Mouse (Mus musculus) hindbrain, embryonic 14.5 days (tissue): Measurements from ENCODE around the gene Olfr19. TPM values are rescaled to one million over a fixed set of nuclear protein-coding genes. Genes with fewer than 3 reads are reported as not detected.
"Not testable (repeated sequence)": the region's sequence is repeated elsewhere in the genome, so short reads cannot be mapped to it uniquely, and the experiment has no call there.

Source experiments
- ATAC-seq: fragments of 200-750 bp; cut with Nextera tagmentation; 2 replicates; pipeline ENCODE4 v1.8.0; 2017; ENCODE audit warnings: moderate number of reproducible peaks, mild to moderate bottlenecking, moderate TSS enrichment, moderate library complexity; ENCODE audit not compliant: low FRiP score
- DNase-seq: peaks from one replicate; pipeline ENCODE4 v3.0.0-alpha.2; 2015; ENCODE audit warnings: low spot score
- H3K27ac ChIP-seq: fragments of 300-500 bp; sonication (generic); 2 replicates; pipeline ENCODE4 v1.5.1; 2014; ENCODE audit warnings: mild to moderate bottlenecking, moderate library complexity
- H3K27me3 ChIP-seq: fragments of 300-500 bp; sonication (generic); 2 replicates; pipeline ENCODE4 v1.6.1; 2014; ENCODE audit warnings: mild to moderate bottlenecking, low read length, mixed read lengths; ENCODE audit not compliant: control insufficient read depth, insufficient read depth
- H3K36me3 ChIP-seq: fragments of 300-500 bp; sonication (generic); replicated peaks from 2 replicates; pipeline ENCODE4 v1.6.1; 2014; ENCODE audit not compliant: control insufficient read depth, insufficient read depth
- H3K4me1 ChIP-seq: fragments of 300-500 bp; sonication (generic); replicated peaks from 2 replicates; pipeline ENCODE4 v1.6.1; 2014; ENCODE audit warnings: antibody characterized with exemption, low read length, mixed read lengths; ENCODE audit not compliant: control insufficient read depth, insufficient read depth
- H3K4me2 ChIP-seq: fragments of 300-500 bp; sonication (generic); replicated peaks from 2 replicates; pipeline ENCODE4 v1.6.1; 2014; ENCODE audit warnings: mild to moderate bottlenecking, moderate library complexity
- H3K4me3 ChIP-seq: fragments of 300-500 bp; sonication (generic); replicated peaks from 2 replicates; pipeline ENCODE4 v1.5.1; 2014; ENCODE audit warnings: mild to moderate bottlenecking, low read length
- H3K9ac ChIP-seq: fragments of 300-500 bp; sonication (generic); 2 replicates; pipeline ENCODE4 v1.6.1; 2014
- H3K9me3 ChIP-seq: fragments of 300-500 bp; sonication (generic); 2 replicates; pipeline ENCODE4 v1.6.1; 2016; ENCODE audit warnings: low read length; ENCODE audit not compliant: control insufficient read depth
- WGBS: fragments of 180-500 bp; shearing (Covaris S2); extraction: QIAGEN DNeasy Blood & Tissue Kit; methylation state at CpG from one replicate; pipeline ENCODE4 v1.1.7; 2014; 5-methylcytosine and 5-hydroxymethylcytosine counted together
- polyA plus RNA-seq: library from polyadenylated mRNA; unstranded; fragments of >200 nt; fragmentation: Nextera tagmentation; extraction: Ambion mirVana; gene quantifications from 2 replicates; pipeline ENCODE4 v1.2.1, GENCODE M21; 2014

Gene Olfr19
- polyA plus RNA-seq: not detected in 2 replicates

DNA sequence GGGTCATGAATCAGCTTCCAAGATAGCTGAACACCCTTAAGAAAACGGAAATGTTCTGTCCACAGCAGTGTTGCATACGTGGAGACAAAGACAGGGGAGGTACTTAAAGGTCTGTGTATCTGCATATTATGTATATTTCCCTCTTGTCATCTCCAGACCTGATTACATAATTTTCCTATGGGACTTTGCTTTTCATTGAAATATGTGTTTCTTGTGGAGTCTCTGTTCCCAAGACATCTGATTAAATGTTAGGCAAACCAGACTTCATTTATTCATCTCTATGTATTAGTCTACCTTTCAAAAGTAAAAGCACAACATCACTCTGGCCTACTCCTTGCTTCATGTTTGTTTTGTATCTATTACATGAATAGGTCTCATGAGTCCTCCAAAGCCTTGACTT lies at the start of gene Olfr19:
Olfr19 (minus strand) TSS at position 101 of the 400 bp plus-strand sequence.
- Histone ChIP-seq H3K9ac (no peak within 1 kb of the TSS), H3K27ac (no peak within 1 kb of the TSS), H3K36me3 (no peaks in the 10 kb centered on the region), H3K4me1 (no peaks in the 10 kb centered on the region), H3K9me3 (no peaks in the 10 kb centered on the region), H3K4me3 (no peak within 1 kb of the TSS), H3K4me2 (no peak within 1 kb of the TSS), H3K27me3 (no peaks in the 10 kb centered on the region)
- no peak for DNase-seq
- 64% methylated on average over 2 of the region's 2 CpGs for WGBS
- ATAC-seq: no peak

DNA sequence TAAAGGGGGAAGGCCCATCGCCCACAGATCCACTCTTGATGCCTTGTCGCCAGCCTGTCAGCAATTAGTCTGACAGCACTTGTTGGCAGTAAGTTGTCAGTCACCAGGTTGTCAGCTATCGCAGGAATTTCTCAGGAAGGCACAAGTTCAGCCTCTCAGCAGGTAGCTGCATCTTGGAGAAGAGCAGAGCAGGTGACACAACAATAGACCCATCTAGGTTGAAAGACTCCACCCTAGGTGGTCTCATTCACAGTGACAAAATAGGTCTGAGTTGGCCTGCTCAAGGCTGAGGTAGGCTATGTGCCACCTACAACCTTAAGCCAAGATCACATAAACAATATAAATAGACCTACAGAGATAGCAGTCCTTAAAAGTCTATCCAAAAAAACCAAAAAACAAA lies 8.8 kb upstream of the Olfr19 start:
- DNase-seq (no peak), ATAC-seq (no peak)
- WGBS: 59% methylated on average over 3 of the region's 3 CpGs
- Histone ChIP-seq H3K4me3 (no peak overlapping the region), H3K4me1 (no peaks in the 10 kb centered on the region), H3K4me2 (no peak overlapping the region), H3K27me3 (no peaks in the 10 kb centered on the region), H3K9me3 (no peaks in the 10 kb centered on the region), H3K27ac (no peak overlapping the region), H3K36me3 (no peaks in the 10 kb centered on the region), H3K9ac (no peak overlapping the region)

DNA sequence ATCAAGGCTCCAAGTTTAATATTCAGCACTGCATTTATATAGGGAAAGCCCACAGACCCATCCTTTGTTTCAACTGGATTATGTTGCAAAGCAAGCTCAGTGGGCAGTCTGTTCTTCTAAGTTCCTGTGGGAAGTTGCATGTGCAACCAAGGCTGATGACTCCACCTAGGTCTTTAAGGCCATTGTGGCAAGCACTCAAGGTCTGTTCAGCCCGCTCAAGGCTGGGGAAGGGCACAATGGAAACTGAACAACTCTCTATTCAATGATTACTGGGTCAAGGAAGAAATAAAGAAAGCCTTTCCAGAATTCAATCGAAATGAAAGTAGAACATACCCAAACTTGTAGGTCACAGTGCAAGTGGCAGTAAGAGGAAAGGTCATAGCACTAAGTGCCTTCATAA lies 7.8 kb upstream of the Olfr19 start:
- WGBS: 76% methylated on average over 2 of the region's 2 CpGs
- H3K36me3 ChIP-seq: no peaks in the 10 kb centered on the region
- H3K4me2 ChIP-seq: no peak overlapping the region
- DNase-seq: no peak
- H3K9ac ChIP-seq: no peak overlapping the region
- ATAC-seq: no peak
- H3K27ac ChIP-seq: no peak overlapping the region
- no peaks in the 10 kb centered on the region for H3K27me3 ChIP-seq
- H3K4me1 ChIP-seq: no peaks in the 10 kb centered on the region
- H3K9me3 ChIP-seq: no peaks in the 10 kb centered on the region
- H3K4me3 ChIP-seq: no peak overlapping the region

DNA sequence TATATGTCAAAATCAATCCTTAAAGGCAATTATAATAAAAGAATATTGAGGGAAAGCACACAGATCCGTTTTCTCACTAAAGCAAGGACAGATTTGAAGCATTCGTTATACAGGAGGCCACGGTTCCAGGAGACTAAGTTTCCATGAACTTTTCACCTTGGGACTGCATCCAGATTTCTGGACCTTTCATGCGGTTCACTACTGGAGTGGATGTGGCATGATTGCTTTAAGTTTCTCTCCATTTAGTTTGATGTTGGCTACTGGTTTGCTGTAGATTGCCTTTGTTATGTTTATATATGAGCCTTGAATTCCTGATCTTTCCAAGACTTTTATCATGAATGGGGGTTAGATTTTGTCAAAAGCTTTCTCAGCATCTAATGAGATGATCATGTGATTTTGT lies 11.2 kb downstream of the Olfr19 start:
- Histone ChIP-seq H3K27ac (no peak overlapping the region), H3K36me3 (no peaks in the 10 kb centered on the region), H3K27me3 (no peaks in the 10 kb centered on the region), H3K4me1 (no peaks in the 10 kb centered on the region), H3K9me3 (0 out of 2 replicates have a peak, but pooled peaks cover 3% of the 10 kb centered on the region), H3K9ac (no peak overlapping the region), H3K4me3 (no peak overlapping the region), H3K4me2 (no peak overlapping the region)
- ATAC-seq (no peak), DNase-seq (no peak)
- WGBS: 84% methylated on average over 4 of the region's 4 CpGs

DNA sequence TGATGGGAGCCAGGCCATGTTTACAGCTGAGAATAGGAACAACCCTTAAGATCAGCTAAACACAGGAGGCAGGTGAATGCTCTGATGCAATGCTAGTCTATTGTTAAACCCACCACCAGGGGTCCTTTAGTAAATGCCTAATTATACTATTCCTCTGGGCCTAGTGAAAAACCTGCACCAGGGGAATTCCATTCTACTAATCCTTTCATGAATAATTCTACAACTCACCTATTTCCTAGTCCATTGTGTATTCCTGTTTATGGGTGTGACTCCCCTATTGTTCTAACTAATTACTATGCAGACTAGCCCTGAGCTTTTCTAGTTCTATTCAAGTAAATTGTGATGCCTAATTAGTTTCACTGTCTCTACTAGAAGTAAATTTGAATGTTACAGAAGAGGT lies 11.7 kb downstream of the Olfr19 start:
- not testable (repeated sequence) for H3K4me1 ChIP-seq, H3K9ac ChIP-seq, DNase-seq, H3K9me3 ChIP-seq, H3K4me3 ChIP-seq, H3K27me3 ChIP-seq, H3K36me3 ChIP-seq, H3K27ac ChIP-seq, H3K4me2 ChIP-seq, ATAC-seq

DNA sequence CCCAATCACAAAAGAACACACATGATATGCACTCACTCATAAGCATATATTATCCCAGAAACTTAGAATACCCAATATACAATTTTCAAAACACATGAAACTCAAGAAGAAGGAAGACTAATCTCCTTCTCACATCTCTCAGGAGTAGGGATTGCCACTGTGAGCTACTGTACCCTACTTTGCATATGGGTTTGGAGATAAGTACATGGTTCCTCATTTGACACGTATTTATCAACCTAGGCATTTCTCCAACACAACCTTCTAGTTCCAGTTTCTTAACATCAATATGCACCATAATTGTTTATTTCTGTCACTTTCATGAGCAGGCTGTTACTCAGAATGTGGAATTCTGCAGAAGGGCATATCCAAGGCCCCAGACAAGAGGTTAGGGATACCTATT lies 31.1 kb downstream of the Olfr19 start:
- Histone ChIP-seq H3K9me3 (no peaks in the 10 kb centered on the region), H3K27ac (no peak overlapping the region), H3K4me3 (no peak overlapping the region), H3K4me2 (no peak overlapping the region), H3K27me3 (no peaks in the 10 kb centered on the region), H3K9ac (no peak overlapping the region), H3K36me3 (no peaks in the 10 kb centered on the region), H3K4me1 (no peaks in the 10 kb centered on the region)
- no peak for ATAC-seq
- WGBS: 94% methylated on average over 1 of the region's 1 CpGs
- no peak for DNase-seq

DNA sequence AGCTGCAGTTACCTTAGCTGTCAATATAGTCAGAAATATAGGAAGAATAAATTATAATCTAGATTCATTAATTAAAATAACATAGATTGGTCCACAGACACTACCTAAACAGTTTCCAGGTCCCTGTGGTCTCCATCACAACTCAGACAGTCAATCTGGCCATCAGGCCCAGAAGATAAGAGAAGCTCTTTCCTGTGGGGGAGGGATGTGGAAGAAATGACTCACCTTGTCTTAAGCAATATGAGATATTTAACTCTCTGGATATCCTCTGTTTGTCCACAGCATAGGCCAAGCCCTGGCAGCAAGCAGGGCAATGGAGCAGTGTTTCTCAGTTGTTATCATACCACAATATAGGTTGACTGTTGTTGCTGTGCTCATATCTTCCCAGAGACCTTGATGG lies 42.5 kb downstream of the Olfr19 start:
- Histone ChIP-seq H3K4me1 (no peaks in the 10 kb centered on the region), H3K36me3 (no peaks in the 10 kb centered on the region), H3K9me3 (peaks cover 9% of the 10 kb centered on the region; the same call in 1 of the 2 replicates), H3K27me3 (no peaks in the 10 kb centered on the region), H3K9ac (no peak overlapping the region), H3K4me3 (no peak overlapping the region), H3K4me2 (no peak overlapping the region), H3K27ac (no peak overlapping the region)
- ATAC-seq (no peak), DNase-seq (no peak)

Other genes starting within 250 kb of the Olfr19 start
- 20.0 and 24.2 TPM in 2 replicates for gene Fgd4, start 75.9 kb downstream of the Olfr19 start, polyA plus RNA-seq
- gene Spag6l, start 153.1 kb upstream of the Olfr19 start, polyA plus RNA-seq: 18.3 and 21.6 TPM in 2 replicates
- not detected in 2 replicates for gene Igll1, start 187.6 kb upstream of the Olfr19 start, polyA plus RNA-seq
- 63.5 and 77.7 TPM in 2 replicates for gene Top3b, start 194.3 kb upstream of the Olfr19 start, polyA plus RNA-seq
- 0.80 TPM in 1 of 2 replicates, not detected in the other for gene Vpreb1, start 194.4 kb upstream of the Olfr19 start, polyA plus RNA-seq
- 20.3 and 22.1 TPM in 2 replicates for gene Ppm1f, start 220.1 kb upstream of the Olfr19 start, polyA plus RNA-seq